Mouse (Mus musculus) heart, postnatal 25 days (tissue): ENCODE measurements around the gene Cdh23. TPM values are rescaled to one million over a fixed set of nuclear protein-coding genes. Genes with fewer than 3 reads are reported as not detected.

Source experiments
- DNase-seq: peaks from one replicate; pipeline ENCODE4 v3.0.0; 2022; ENCODE audit warnings: low spot score
- intact Hi-C: fragments of 180-260 bp; cut with DNase I; formaldehyde crosslinking; loops from one replicate; pipeline ENCODE4 v1.15.1; 2025
- total RNA-seq, 2 experiments: library from RNA; stranded (reverse); gene quantifications; 2 replicates each; pipeline ENCODE4 v1.2.3; 2021

Gene Cdh23
- total RNA-seq, 2 experiments from 2014 or later = 5.4 to 5.9 TPM

GRCm38 (mm10) chr10:60260557-60261294, 435.6 kb downstream of the Cdh23 start:
- intact Hi-C loops = no loop called here
- no peak for DNase-seq

- intact Hi-C loops = no loop called here
- no peak for DNase-seq
Observed at GRCm38 (mm10) chr10:60257261-60257825, 438.9 kb downstream of the Cdh23 start.

- intact Hi-C loops = no loop called here
- no peak for DNase-seq
Observed at GRCm38 (mm10) chr10:60256088-60256487, 440.2 kb downstream of the Cdh23 start.

Other genes starting within 250 kb of the Cdh23 start
- gene Slc29a3, start 56.3 kb upstream of the Cdh23 start, total RNA-seq = 1 to 10 TPM; 4.8 to 6.3 TPM
- gene Unc5b, start 135.1 kb upstream of the Cdh23 start, total RNA-seq = 10 to 100 TPM; 15.2 to 18.4 TPM